Mouse (Mus musculus) urinary bladder, postnatal 4 days (tissue): ENCODE measurements around the gene Xkr7.

ENCODE experiments used
- DNase-seq, 2 experiments: peaks; one replicate each; pipeline ENCODE4 v3.0.0; 2021 to 2022; ENCODE audit warnings: low spot score in 2 of 2

Xkr7 gene

GRCm38 (mm10) chr2:153031126-153032082 lies at the start of gene Xkr7:
TSS of gene Xkr7 (plus strand) at chr2:153031852.
- DNase-seq: no peak

DNA sequence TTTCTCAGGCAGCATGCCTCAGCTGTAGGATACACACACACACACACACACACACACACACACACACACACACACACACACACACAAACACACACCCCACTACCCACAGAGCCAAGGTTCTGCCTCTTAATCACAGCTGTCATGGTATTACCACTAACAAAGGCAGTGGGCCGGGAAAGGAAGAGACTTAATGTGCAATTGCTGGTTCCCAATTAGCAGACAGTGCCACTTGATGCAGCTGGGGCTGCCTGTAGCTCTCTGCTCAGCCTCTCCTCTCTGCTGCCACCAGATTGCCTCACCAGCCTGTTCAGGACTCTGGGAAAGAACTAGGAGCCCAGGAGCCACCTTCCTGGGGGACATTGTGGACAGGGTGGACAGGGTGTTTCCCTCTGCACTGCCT lies 46.1 kb upstream of the Xkr7 start:
- no peak for DNase-seq

DNA sequence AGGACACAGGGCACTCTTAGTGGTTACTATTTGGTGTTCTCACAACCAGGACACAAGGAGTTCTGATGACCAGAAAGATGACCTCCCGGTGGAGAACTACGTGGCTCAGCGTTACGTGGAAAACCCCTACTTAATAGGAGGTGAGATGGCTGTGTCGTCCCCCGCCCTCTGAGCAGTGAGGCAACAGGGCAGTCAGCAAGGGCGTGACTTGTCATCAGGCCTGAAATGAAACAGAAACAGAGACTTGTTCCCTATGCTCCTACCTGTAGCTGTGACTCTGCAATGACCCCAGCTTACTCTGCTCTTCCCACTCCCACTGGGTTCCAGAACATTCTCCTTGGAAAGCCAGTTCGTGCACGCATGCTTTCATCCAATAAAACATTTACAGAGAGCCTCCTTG lies 40.1 kb upstream of the Xkr7 start:
- no peak for DNase-seq

DNA sequence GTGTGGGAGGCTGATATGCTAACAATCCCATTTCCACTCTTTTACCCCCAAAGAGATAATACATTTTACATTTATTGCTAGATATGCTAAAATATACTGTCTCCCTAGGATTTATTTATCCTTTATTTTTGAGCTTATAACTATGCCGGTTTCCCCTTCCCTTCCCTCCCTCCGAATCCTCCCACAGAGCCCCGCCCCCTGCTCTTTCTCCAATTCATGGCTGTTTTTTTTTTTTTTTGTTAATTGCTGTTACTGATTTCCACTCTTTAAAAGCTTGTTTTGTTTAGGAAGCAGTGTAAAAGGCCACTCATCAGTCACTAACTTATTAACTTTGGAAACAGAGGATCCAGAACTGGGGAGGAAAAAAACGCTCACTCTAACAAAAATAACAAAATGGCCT lies 34.6 kb upstream of the Xkr7 start:
- no peak for DNase-seq

GRCm38 (mm10) chr2:153002492-153003248 lies 29.0 kb upstream of the Xkr7 start:
- DNase-seq: no peak

- DNase-seq: no peak
Measured at GRCm38 (mm10) chr2:153003681-153004338, 27.8 kb upstream of the Xkr7 start.

GRCm38 (mm10) chr2:153005981-153006380 lies 25.7 kb upstream of the Xkr7 start:
- no peak for DNase-seq

DNA sequence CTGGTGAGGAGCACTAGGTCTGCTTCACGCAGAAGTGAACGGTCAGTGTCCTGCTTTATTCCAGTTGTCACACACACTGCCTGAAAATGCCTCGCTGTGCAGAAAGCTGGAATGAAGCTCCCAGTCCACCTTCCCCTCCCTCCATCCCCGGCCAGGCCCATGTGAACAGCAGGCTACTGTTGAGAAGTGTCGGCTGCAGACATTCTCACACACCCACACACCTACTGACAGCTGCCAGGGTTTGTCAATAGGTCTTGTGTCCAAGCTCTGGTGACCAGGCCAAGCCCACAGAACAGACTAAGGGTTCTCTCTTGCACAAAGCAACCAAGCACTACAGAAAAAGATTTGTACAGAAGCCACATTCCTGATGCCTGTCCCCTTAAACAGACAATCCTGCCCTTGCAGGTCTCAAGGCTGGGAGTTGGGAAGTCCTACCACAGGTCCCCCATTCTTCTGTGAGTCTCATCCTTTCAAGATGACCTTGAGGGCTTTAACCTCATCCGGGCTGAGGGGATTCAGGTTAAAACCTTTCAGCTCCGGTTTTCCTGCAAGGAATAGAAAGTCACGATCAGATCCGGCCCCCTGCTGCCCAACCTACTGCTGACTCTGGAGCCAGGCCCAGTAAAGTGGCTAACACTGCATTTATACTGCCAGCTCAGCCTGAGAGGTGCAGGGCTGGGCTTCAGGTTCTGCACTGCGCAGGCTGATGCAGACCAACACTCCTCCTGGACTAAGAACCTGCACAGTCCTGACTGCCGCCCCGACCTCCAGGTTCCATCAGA lies 22.3 kb upstream of the Xkr7 start:
- DNase-seq: no peak

DNA sequence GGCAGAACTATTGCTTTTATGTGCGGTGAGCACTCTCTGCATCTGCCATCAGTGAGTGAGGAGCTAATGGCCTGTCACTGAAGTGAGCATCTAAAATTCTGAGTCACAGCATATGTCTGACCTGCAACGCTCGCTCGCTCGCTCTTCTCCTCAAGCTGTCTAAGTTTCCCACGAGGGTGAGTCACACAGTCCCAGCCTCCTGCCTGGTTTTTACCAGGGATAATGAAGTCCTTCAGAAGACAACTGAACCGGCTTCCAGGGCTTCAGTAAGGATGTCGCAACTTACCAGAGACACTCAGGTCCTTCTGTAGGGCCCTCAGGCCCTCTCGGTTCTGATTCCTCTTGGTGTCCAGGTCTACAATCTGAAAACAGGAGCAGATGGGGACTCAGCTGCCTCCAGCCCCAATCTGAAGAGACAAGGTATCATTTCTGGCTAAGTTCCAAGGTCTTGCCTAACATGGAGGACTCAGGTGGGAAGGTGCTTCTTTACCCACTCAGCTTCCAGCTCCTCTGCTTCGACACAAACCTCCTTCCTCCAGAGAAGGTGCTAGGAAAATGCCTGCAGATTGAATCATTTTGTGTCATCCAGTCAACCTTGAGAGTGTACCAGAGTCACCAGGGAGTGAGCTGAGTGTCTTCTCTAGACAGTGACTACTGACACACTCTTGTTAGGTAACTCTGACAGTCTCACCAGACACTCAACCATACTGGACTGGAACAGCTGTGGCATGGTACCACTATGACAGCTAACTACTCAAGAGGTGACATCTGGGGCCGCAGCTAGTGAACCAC lies 17.7 kb upstream of the Xkr7 start:
- DNase-seq: no peak

DNA sequence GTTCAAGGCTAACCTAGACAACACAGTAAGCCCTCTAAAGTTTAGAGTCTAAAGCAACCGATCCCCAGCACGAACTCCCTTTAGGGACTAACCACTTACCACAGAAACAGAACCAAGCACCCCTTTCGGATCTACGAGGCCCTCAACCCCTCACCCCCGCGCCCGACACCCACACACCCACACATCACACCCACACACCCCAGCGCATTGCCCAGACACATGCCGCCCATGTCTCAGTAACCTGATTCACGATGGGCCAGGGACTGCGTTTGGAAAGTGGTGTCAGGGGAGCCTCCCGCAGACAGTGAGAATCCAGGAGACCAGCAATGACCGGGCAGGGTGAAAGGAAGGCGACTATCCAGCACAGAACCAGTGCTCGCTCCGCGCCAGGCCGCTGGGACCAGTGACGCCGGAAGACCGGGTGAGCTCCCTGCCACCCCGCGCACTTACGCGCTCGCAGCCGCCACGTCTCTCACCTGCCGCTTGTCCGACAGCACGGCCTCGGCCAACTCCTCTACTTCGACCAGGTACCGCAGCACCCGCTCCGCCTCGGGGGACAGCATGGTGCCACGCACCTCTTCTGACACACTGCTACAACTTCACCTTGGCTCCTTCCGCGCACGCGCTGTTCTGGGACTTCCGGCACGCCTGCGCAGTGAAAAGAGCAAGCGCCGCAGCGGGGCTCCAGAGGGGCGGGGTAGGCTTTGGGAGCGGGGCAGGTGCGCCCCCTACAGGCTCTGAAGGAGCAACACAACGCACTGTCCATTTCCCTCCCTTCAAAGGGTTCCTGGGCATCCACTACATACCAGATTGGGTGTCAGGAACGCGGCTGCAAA lies 16.7 kb upstream of the Xkr7 start, which contains the start of gene Pdrg1:
TSS of gene Pdrg1 (minus strand) at position 670 of the 836 bp plus-strand sequence.
- DNase-seq: peak; percentile 88 to 93

DNA sequence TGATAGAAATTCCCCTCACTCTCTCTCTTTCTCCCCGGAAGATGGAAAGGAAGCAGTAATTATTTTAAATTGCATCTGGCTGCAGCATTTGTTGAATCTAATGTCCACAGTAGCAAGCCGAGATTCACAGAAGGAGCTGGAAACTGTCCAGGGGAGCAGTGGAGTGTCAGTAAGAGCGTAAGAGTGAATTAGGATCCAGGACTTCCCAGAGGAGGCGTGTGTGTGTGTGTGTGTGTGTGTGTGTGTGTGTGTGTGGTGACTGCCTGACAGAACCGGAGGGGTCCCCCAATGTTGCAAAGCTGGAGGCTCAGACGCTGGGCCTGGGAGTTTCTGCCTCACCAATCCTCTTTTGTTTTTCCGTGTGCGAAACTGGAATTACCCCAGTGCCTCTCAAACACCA lies 15.8 kb upstream of the Xkr7 start:
- DNase-seq: no peak

DNA sequence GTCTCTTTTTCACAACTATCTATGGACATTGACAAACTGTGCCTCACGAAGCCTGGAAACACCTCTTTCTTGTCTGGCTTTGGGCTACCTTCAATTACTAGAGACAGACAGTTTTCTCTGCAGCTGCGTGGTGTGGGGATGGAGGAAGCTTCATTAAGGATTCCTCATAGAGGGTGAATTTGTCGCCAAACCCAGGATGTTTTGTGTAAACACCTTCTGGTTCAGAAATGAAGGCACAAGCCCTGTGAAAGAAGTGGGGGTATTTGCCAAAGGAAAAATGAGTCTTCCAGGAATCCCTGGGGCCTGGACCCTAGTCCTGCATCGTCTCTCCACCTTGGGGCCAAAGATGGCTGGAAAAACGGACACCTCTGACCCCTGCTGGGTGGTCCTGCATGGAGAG lies 14.9 kb upstream of the Xkr7 start:
- DNase-seq: no peak

GRCm38 (mm10) chr2:153019355-153019754 lies 12.3 kb upstream of the Xkr7 start:
- no peak for DNase-seq

DNA sequence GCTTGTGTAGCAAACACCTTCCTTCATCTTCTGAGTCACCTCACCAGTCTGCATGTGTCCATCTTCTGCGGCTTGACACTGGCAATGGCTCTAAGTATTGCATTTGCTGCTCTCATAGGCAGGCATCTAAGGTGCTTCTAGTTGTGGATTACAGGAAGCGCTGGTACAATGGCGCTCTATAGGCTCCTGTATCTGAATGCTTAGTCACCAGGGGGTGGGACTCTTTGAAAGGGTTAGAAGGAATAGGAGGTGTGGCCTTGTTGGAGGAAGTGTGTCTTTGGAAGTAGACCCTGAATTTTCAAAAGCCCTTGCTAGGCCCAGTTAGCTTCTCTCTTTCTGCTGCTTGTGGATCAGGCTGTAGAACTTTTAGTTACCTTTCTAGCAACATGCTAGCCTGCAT lies 10.5 kb upstream of the Xkr7 start:
- DNase-seq: no peak

DNA sequence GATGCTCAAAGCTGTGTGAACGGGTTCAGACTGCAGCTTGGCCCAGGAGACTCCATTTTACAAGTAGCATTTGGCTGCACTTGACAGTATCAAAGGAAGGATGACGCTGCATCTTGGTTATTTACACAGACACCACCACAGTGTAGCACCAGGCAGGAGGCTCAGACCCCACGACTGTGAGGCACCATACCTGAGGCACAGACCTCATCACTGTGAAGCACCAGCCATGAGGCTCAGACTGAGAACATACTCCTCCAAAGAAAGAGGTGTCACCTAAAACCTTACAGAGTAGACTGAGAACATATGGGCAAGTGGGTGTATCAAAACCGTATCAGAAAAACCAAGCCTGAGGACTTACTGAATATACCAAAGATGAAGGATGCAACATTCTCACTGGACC lies 8.8 kb upstream of the Xkr7 start:
- DNase-seq: no peak

- DNase-seq: no peak
Measured at GRCm38 (mm10) chr2:153026052-153026451, 5.6 kb upstream of the Xkr7 start.

- no peak for DNase-seq
Measured at GRCm38 (mm10) chr2:153027501-153027900, 4.2 kb upstream of the Xkr7 start.

DNA sequence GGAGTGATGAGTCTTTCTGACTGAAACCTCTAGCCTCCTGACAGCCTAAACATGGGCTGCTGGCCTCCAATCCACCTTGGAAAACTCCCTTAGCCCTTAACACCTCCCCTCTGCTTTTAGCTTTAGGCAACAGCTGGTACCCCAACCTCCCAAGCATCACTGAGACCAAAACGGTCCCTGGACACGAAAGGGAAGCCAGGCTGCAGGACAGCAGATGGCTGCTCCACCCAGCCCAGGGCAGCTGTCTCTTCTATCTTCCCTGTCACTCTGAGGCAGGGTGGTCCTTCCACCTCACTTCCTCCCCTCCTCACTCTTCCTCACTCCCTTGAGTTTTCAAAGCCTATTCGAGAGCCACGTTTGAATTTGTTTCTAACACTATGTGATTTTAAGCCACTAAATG lies 1.2 kb upstream of the Xkr7 start:
- no peak for DNase-seq

GRCm38 (mm10) chr2:153032083-153032842 lies 611 bp downstream of the Xkr7 start:
- DNase-seq: peak; percentile 74 to 86
